Mouse (Mus musculus) hindbrain, postnatal 0 days (tissue): ENCODE data around the gene Ftl1-ps1. TPM values are rescaled to one million over a fixed set of nuclear protein-coding genes. Genes with fewer than 3 reads are reported as not detected.

Experiments
- ATAC-seq: fragments of 200-750 bp; cut with Nextera tagmentation; 2 replicates; pipeline ENCODE4 v1.8.0; 2017; ENCODE audit warnings: mild to moderate bottlenecking, moderate TSS enrichment, moderate library complexity
- DNase-seq: peaks from one replicate; pipeline ENCODE4 v3.0.0-alpha.2; 2015; ENCODE audit warnings: low spot score
- H3K27ac ChIP-seq: fragments of 300-500 bp; sonication (generic); 2 replicates; pipeline ENCODE4 v1.5.1; 2014; ENCODE audit warnings: mild to moderate bottlenecking
- H3K27me3 ChIP-seq: fragments of 300-500 bp; sonication (generic); 2 replicates; pipeline ENCODE4 v1.6.1; 2014; ENCODE audit warnings: low read length, mixed read lengths; ENCODE audit not compliant: insufficient read depth
- H3K36me3 ChIP-seq: fragments of 300-500 bp; sonication (generic); 2 replicates; pipeline ENCODE4 v1.6.1; 2014; ENCODE audit warnings: low read length, mixed read lengths; ENCODE audit not compliant: insufficient read depth
- H3K4me1 ChIP-seq: fragments of 300-500 bp; sonication (generic); 2 replicates; pipeline ENCODE4 v1.6.1; 2014; ENCODE audit warnings: antibody characterized with exemption, low read length, mixed read lengths; ENCODE audit not compliant: insufficient read depth
- H3K4me2 ChIP-seq: fragments of 300-500 bp; sonication (generic); 2 replicates; pipeline ENCODE4 v1.6.1; 2014; ENCODE audit warnings: low read depth, mild to moderate bottlenecking, low read length, moderate library complexity, mixed read lengths
- H3K4me3 ChIP-seq: fragments of 300-500 bp; sonication (generic); 2 replicates; pipeline ENCODE4 v1.5.1; 2014; ENCODE audit warnings: low read length
- H3K9ac ChIP-seq: fragments of 300-500 bp; sonication (generic); replicated peaks from 2 replicates; pipeline ENCODE4 v1.6.1; 2014; ENCODE audit warnings: mild to moderate bottlenecking, low read length, moderate library complexity, mixed read lengths
- H3K9me3 ChIP-seq: fragments of 300-500 bp; sonication (generic); 2 replicates; pipeline ENCODE4 v1.6.1; 2016; ENCODE audit warnings: low read length, mixed read lengths
- CTCF ChIP-seq: IDR thresholded peaks from 2 replicates; pipeline ENCODE4 v1.5.1; 2016; ENCODE audit warnings: antibody characterized with exemption, control low read depth, low read depth
- WGBS: fragments of 180-500 bp; shearing (Covaris S2); extraction: QIAGEN DNeasy Blood & Tissue Kit; methylation state at CpG from one replicate; pipeline ENCODE4 v1.1.7; 2014; 5-methylcytosine and 5-hydroxymethylcytosine counted together
- polyA plus RNA-seq: library from polyadenylated mRNA; unstranded; fragments of >200 nt; fragmentation: Nextera tagmentation; extraction: Ambion mirVana; gene quantifications from 2 replicates; pipeline ENCODE4 v1.2.1, GENCODE M21; 2015
- total RNA-seq: library from RNA; depleted of rRNA; stranded (reverse); fragments of >200 nt; gene quantifications from 2 replicates; pipeline ENCODE4 v1.2.3, GENCODE M21; 2014; rRNA removed

Ftl1-ps1 gene
- total RNA-seq (54.3 and 73.1 TPM in 2 replicates), polyA plus RNA-seq (83.3 and 86.3 TPM in 2 replicates)

DNA sequence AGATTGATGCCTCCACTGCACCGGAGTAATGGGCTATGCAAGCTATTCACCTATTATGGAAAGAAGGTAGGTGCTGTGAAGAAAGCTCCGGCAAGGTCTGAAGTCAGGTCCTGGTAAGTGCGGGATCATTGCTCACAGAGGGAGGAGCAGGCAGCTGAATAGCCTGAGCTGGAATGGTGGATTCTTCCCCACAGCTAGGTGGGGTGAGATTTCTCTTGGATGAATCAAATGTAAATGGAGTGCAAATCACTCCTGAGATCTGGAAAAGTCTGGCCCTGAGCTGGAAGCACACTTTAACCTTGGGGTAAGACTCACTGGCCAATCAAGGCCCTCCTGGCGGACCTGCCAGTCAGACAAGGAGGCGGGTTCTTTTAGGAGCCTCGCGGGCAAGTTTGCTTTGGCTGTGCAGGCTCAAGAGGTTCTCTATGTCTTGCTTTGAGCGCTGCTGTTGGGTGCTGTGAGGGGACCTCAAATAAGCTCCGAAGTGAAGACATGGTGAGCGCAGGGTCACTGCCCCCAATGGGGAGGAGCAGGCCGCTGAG is at the start of gene Ftl1-ps1:
TSS of gene Ftl1-ps1 (plus strand) at position 397 of the 542 bp plus-strand sequence.
- H3K27me3 ChIP-seq = no peaks in the 10 kb centered on the region
- H3K4me2 ChIP-seq = peak within 1 kb of the TSS; percentile 33
- 13% methylated on average over 11 of the region's 11 CpGs for WGBS
- ATAC-seq (no peak), DNase-seq (no peak)
- no peak for TF ChIP-seq CTCF
- H3K4me1 ChIP-seq = no peaks in the 10 kb centered on the region
- no peaks in the 10 kb centered on the region for H3K36me3 ChIP-seq
- no peak within 1 kb of the TSS for H3K27ac ChIP-seq
- 0 out of 2 replicates have a peak within 1 kb of the TSS, but pooled peaks have one; percentile 7 for H3K4me3 ChIP-seq
- H3K9me3 ChIP-seq = no peaks in the 10 kb centered on the region
- no peak within 1 kb of the TSS for H3K9ac ChIP-seq

DNA sequence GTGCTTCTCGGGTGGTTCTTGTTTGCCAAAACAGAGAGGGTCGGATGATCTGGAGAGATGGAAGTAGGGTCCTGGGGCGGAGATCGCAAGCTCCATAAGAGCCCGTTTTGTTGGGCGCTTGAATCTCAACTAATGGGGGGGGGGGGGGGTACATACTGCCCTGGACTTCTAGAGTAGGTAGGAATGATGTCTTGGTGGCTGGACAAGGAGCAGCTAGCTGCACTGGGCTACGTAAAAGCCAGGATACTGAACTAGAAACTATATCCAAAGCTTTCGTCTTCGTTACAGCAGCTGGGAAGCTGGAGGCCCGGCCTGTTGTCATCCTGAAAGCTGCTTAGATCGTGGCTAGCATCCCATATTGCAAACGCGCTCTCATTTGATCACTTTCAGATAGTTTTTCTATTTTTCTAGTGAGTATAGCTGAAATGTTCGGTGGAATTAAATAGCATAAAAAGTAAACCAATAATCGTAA is 49.0 kb upstream of the Ftl1-ps1 start:
- peaks cover 4% of the 10 kb centered on the region; the same call in 1 of the 2 replicates for H3K4me1 ChIP-seq
- H3K36me3 ChIP-seq = no peaks in the 10 kb centered on the region; the same call in 1 of the 2 replicates
- DNase-seq (peak; percentile 45), ATAC-seq (no peak)
- peak overlapping the region; percentile 65 for H3K4me3 ChIP-seq
- peak overlapping the region; percentile 78 for H3K4me2 ChIP-seq
- WGBS = 3% methylated on average over 15 of the region's 15 CpGs
- H3K9ac ChIP-seq = peak overlapping the region; percentile 77
- no peaks in the 10 kb centered on the region for H3K9me3 ChIP-seq
- H3K27ac ChIP-seq = peak overlapping the region; percentile 81; the same call in 1 of the 2 replicates
- TF ChIP-seq CTCF = no peak
- H3K27me3 ChIP-seq = no peaks in the 10 kb centered on the region

DNA sequence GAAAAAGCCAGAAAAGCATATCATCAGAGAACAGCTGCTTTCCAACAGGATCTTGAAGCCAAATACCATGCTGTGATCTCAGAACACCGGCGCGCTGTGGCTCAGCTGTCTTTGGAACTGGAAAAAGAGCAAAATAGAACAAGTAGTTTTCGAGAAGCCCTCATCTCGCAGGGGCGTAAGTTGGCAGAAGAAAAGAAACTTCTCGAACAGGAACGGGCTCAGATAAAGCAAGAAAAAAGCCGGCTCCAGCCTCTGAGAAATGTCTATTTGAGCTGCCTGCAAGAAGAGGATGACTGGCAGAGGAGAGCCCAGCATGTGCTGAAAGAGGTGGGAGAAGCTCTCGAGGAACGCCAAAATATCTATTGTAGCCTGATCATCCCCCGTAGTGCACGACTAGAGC is 43.0 kb upstream of the Ftl1-ps1 start:
- 91% methylated on average over 13 of the region's 13 CpGs for WGBS
- DNase-seq = no peak
- ATAC-seq = no peak
- TF ChIP-seq CTCF = no peak
- Histone ChIP-seq H3K27me3 (no peaks in the 10 kb centered on the region), H3K36me3 (peaks cover 32% of the 10 kb centered on the region), H3K9me3 (no peaks in the 10 kb centered on the region), H3K4me2 (no peak overlapping the region), H3K9ac (no peak overlapping the region), H3K4me1 (no peaks in the 10 kb centered on the region), H3K27ac (no peak overlapping the region), H3K4me3 (no peak overlapping the region)

DNA sequence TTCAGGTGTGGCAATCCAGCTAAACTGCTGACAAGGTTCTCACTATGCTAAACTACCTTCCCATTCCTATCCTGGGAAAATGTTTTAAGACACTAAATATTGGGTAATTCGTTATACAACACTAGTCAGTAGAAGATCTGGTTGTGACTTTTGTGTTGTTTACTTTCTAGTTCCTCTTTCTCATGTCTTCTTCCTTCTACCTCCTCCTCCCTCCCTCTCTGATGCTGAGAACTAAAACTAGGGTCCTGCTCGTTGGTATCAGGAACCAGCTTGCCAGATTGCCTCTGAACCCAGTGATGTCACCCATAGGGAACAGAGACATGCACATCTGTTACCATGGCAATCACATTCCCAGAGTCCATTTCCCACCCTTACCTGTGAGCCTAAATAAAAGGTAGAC is 37.3 kb upstream of the Ftl1-ps1 start:
- no peaks in the 10 kb centered on the region for H3K9me3 ChIP-seq
- H3K4me3 ChIP-seq = no peak overlapping the region
- peaks cover 23% of the 10 kb centered on the region; the same call in 1 of the 2 replicates for H3K36me3 ChIP-seq
- no peak overlapping the region for H3K9ac ChIP-seq
- ATAC-seq (no peak), DNase-seq (no peak)
- H3K4me1 ChIP-seq = no peaks in the 10 kb centered on the region
- no peak overlapping the region for H3K27ac ChIP-seq
- H3K4me2 ChIP-seq = no peak overlapping the region
- no peak for TF ChIP-seq CTCF
- H3K27me3 ChIP-seq = no peaks in the 10 kb centered on the region
- WGBS = 78% methylated on average over 2 of the region's 2 CpGs

DNA sequence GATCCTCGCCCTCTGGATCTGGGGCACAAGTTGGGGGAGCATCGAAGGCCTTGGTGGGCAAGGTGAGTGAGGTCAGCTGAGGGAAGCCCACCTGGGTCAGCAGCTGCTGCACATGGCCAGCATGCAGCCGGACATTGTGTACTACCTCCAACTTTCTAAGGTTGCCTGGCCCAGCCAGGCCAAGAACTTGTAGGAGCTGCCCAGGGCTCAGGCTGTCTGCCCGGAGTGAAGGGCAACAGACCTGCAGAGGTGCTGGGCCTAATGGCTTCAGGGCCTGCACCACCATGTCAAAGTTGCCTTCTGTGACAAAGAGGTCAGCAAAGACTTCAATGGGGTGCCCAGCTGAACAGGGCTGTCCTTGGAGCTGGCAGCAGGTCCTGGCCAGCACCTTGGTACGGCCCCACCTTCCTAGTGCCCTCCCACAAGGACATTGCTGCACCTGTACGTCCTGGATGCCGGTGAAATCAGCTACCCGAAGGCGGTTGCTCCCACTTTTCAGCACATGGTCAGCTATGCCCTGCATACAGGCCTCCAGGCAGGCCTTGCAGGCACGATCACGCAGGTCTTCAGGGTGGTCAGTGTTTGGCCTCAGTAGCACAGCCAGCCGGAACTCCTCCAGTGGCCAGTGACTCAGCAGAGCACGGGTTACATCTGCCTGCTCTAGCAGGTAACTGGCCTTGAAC is 36.2 kb upstream of the Ftl1-ps1 start:
- 92% methylated on average over 13 of the region's 13 CpGs for WGBS
- Histone ChIP-seq H3K27me3 (no peaks in the 10 kb centered on the region), H3K27ac (no peak overlapping the region; the same call in 1 of the 2 replicates), H3K4me3 (no peak overlapping the region), H3K36me3 (peaks cover 19% of the 10 kb centered on the region; the same call in 1 of the 2 replicates), H3K9me3 (no peaks in the 10 kb centered on the region), H3K9ac (no peak overlapping the region), H3K4me1 (no peaks in the 10 kb centered on the region), H3K4me2 (no peak overlapping the region)
- ATAC-seq (peak; percentile 24; the same call in 1 of the 2 replicates), DNase-seq (no peak)
- TF ChIP-seq CTCF = no peak

DNA sequence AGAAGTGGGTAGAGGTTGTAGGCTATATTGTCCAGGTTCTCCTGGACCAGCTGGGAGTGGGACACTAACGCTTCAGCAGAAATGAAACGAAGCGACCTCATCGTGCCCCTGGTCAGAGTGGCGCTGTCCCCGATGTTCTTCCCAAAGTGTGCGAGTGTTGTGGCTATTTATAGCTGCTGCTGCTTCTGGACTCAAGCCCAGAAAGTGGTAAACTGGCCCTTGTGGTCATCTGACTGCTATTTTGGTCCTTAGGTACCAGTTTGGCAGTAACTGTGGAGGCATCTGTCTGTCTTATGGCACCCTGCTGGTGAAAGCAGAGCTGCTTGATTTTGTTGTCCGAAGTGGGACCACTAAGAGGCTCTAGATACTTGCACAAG is 35.6 kb upstream of the Ftl1-ps1 start, which contains the start of gene Lrrc14b:
TSS of gene Lrrc14b (minus strand) at position 147 of the 377 bp plus-strand sequence.
- peak; percentile 42; the same call in 1 of the 2 replicates for ATAC-seq
- 53% methylated on average over 8 of the region's 8 CpGs for WGBS
- DNase-seq = peak; percentile 55

More for the DNA sequence above, 35.6 kb upstream of the Ftl1-ps1 start, which contains the start of gene Lrrc14b:
- Histone ChIP-seq H3K27me3 (no peaks in the 10 kb centered on the region), H3K9ac (no peak within 1 kb of the TSS), H3K4me3 (no peak within 1 kb of the TSS), H3K4me2 (no peak within 1 kb of the TSS), H3K9me3 (no peaks in the 10 kb centered on the region), H3K4me1 (no peaks in the 10 kb centered on the region), H3K36me3 (peaks cover 16% of the 10 kb centered on the region; the same call in 1 of the 2 replicates), H3K27ac (no peak within 1 kb of the TSS; the same call in 1 of the 2 replicates)
- TF ChIP-seq CTCF = 0 out of 2 replicates have a peak, but pooled peaks have one; percentile 9
